Mouse (Mus musculus): ENCODE results near the gene Fut7. TPM values are rescaled to one million over a fixed set of nuclear protein-coding genes. Genes with fewer than 3 reads are reported as not detected.

The Fut7 gene
- 0.09 TPM in 1 of 2 replicates, not detected in the other for polyA plus RNA-seq (2016; fragmentation: Nextera tagmentation; extraction: Ambion mirVana)

- WGBS: 74% methylated on average over 17 of the region's 17 CpGs
- Histone ChIP-seq H3K9ac (replicated peaks) (no peak within 1 kb of the TSS), H3K4me2 (replicated peaks) (no peak within 1 kb of the TSS), H3K9me3 (no peaks in the 10 kb centered on the region), H3K27ac (replicated peaks) (no peak within 1 kb of the TSS), H3K4me1 (no peaks in the 10 kb centered on the region), H3K4me3 (no peak within 1 kb of the TSS), H3K36me3 (no peaks in the 10 kb centered on the region), H3K27me3 (peaks cover 43% of the 10 kb centered on the region)
- ATAC-seq (ENCODE audit: low FRiP score, low read depth): no peak
These were observed at the start of gene Fut7 for GRCm38 (mm10) chr2:25422587-25423410. Gene Fut7 (plus strand): TSS chr2:25423267.

- Histone ChIP-seq H3K27me3 (peaks cover 5% of the 10 kb centered on the region; the same call in 1 of the 2 replicates), H3K4me3 (peak overlapping the region; percentile 77)
These were observed 49.6 kb upstream of the Fut7 start for GRCm38 (mm10) chr2:25373431-25373830.

GRCm38 (mm10) chr2:25376589-25376988, 46.5 kb upstream of the Fut7 start:
- Histone ChIP-seq H3K27me3 (no peaks in the 10 kb centered on the region), H3K4me2 (replicated peaks) (no peak overlapping the region), H3K4me1 (peaks cover 27% of the 10 kb centered on the region), H3K9ac (replicated peaks) (no peak overlapping the region), H3K9me3 (no peaks in the 10 kb centered on the region), H3K36me3 (peaks cover 34% of the 10 kb centered on the region), H3K4me3 (no peak overlapping the region), H3K27ac (replicated peaks) (no peak overlapping the region)
- 56% methylated on average over 4 of the region's 4 CpGs for WGBS
- ATAC-seq (ENCODE audit: low FRiP score, low read depth): no peak

More at GRCm38 (mm10) chr2:25373431-25373830, 49.6 kb upstream of the Fut7 start:
- peak overlapping the region; percentile 96 for H3K4me2 ChIP-seq (replicated peaks)
- no peaks in the 10 kb centered on the region for H3K9me3 ChIP-seq
- no peak overlapping the region for H3K27ac ChIP-seq (replicated peaks)
- WGBS: 33% methylated on average over 2 of the region's 2 CpGs
- peaks cover 32% of the 10 kb centered on the region for H3K4me1 ChIP-seq
- H3K9ac ChIP-seq (replicated peaks): peak overlapping the region; percentile 78
- peaks cover 31% of the 10 kb centered on the region for H3K36me3 ChIP-seq
- no peak for ATAC-seq (ENCODE audit: low FRiP score, low read depth)

- H3K9me3 ChIP-seq: no peaks in the 10 kb centered on the region
- H3K9ac ChIP-seq (replicated peaks): no peak overlapping the region
- ATAC-seq (ENCODE audit: low FRiP score, low read depth): no peak
- H3K4me1 ChIP-seq: no peaks in the 10 kb centered on the region
- H3K27me3 ChIP-seq: no peaks in the 10 kb centered on the region
- H3K4me2 ChIP-seq (replicated peaks): no peak overlapping the region
- H3K4me3 ChIP-seq: no peak overlapping the region
- no peak overlapping the region for H3K27ac ChIP-seq (replicated peaks)
- no peaks in the 10 kb centered on the region for H3K36me3 ChIP-seq
- 76% methylated on average over 5 of the region's 5 CpGs for WGBS
These were observed 38.6 kb upstream of the Fut7 start for GRCm38 (mm10) chr2:25384492-25384891.

- Histone ChIP-seq H3K27ac (replicated peaks) (no peak overlapping the region), H3K27me3 (peaks cover 35% of the 10 kb centered on the region), H3K36me3 (no peaks in the 10 kb centered on the region), H3K4me1 (peaks cover 12% of the 10 kb centered on the region), H3K9ac (replicated peaks) (no peak overlapping the region), H3K4me3 (no peak overlapping the region), H3K9me3 (no peaks in the 10 kb centered on the region), H3K4me2 (replicated peaks) (no peak overlapping the region)
- ATAC-seq (ENCODE audit: low FRiP score, low read depth): no peak
- 80% methylated on average over 5 of the region's 5 CpGs for WGBS
These were observed 31.8 kb upstream of the Fut7 start for GRCm38 (mm10) chr2:25391266-25391665.

GRCm38 (mm10) chr2:25394281-25395221, 28.5 kb upstream of the Fut7 start:
- ATAC-seq (ENCODE audit: low FRiP score, low read depth): no peak
- Histone ChIP-seq H3K4me1 (peaks cover 15% of the 10 kb centered on the region), H3K27ac (replicated peaks) (no peak overlapping the region), H3K9ac (replicated peaks) (no peak overlapping the region), H3K27me3 (peaks cover 67% of the 10 kb centered on the region), H3K4me2 (replicated peaks) (no peak overlapping the region), H3K36me3 (no peaks in the 10 kb centered on the region), H3K4me3 (no peak overlapping the region), H3K9me3 (no peaks in the 10 kb centered on the region)
- WGBS: 43% methylated on average over 3 of the region's 3 CpGs

- Histone ChIP-seq H3K27ac (replicated peaks) (no peak within 1 kb of the TSS), H3K4me3 (peak within 1 kb of the TSS; percentile 34), H3K9me3 (no peaks in the 10 kb centered on the region), H3K4me2 (replicated peaks) (peak within 1 kb of the TSS; percentile 58), H3K36me3 (no peaks in the 10 kb centered on the region), H3K9ac (replicated peaks) (no peak within 1 kb of the TSS), H3K27me3 (peaks cover 82% of the 10 kb centered on the region), H3K4me1 (peaks cover 22% of the 10 kb centered on the region)
- no peak for ATAC-seq (ENCODE audit: low FRiP score, low read depth)
- 2% methylated on average over 57 of the region's 57 CpGs for WGBS
These were observed 27.1 kb upstream of the Fut7 start, which contains the start of gene Entpd2 for GRCm38 (mm10) chr2:25395721-25396596. Gene Entpd2 (plus strand): TSS chr2:25395874.

GRCm38 (mm10) chr2:25396597-25396983, 26.5 kb upstream of the Fut7 start:
- 24% methylated on average over 3 of the region's 3 CpGs for WGBS
- Histone ChIP-seq H3K4me1 (peaks cover 22% of the 10 kb centered on the region), H3K9ac (replicated peaks) (no peak overlapping the region), H3K4me2 (replicated peaks) (peak overlapping the region; percentile 58), H3K27ac (replicated peaks) (no peak overlapping the region), H3K36me3 (no peaks in the 10 kb centered on the region), H3K9me3 (no peaks in the 10 kb centered on the region), H3K4me3 (no peak overlapping the region), H3K27me3 (peaks cover 86% of the 10 kb centered on the region)
- ATAC-seq (ENCODE audit: low FRiP score, low read depth): no peak

GRCm38 (mm10) chr2:25397010-25397409, 26.1 kb upstream of the Fut7 start:
- H3K9ac ChIP-seq (replicated peaks): no peak overlapping the region
- no peak overlapping the region for H3K4me3 ChIP-seq
- H3K27me3 ChIP-seq: peaks cover 85% of the 10 kb centered on the region
- H3K4me1 ChIP-seq: peaks cover 22% of the 10 kb centered on the region
- H3K4me2 ChIP-seq (replicated peaks): no peak overlapping the region
- no peak for ATAC-seq (ENCODE audit: low FRiP score, low read depth)
- H3K9me3 ChIP-seq: no peaks in the 10 kb centered on the region
- no peak overlapping the region for H3K27ac ChIP-seq (replicated peaks)
- H3K36me3 ChIP-seq: no peaks in the 10 kb centered on the region
- WGBS: 70% methylated on average over 1 of the region's 1 CpGs

- H3K4me2 ChIP-seq (replicated peaks): no peak overlapping the region
- no peaks in the 10 kb centered on the region for H3K9me3 ChIP-seq
- ATAC-seq (ENCODE audit: low FRiP score, low read depth): no peak
- peaks cover 25% of the 10 kb centered on the region for H3K4me1 ChIP-seq
- H3K27me3 ChIP-seq: peaks cover 84% of the 10 kb centered on the region
- no peaks in the 10 kb centered on the region for H3K36me3 ChIP-seq
- H3K9ac ChIP-seq (replicated peaks): no peak overlapping the region
- H3K27ac ChIP-seq (replicated peaks): no peak overlapping the region
- 93% methylated on average over 7 of the region's 7 CpGs for WGBS
- no peak overlapping the region for H3K4me3 ChIP-seq
These were observed 25.0 kb upstream of the Fut7 start for GRCm38 (mm10) chr2:25398065-25398464.

GRCm38 (mm10) chr2:25399051-25399450, 24.0 kb upstream of the Fut7 start, which contains the start of gene Npdc1:
Gene Npdc1 (plus strand): TSS chr2:25399351.
- Histone ChIP-seq H3K4me2 (replicated peaks) (no peak within 1 kb of the TSS), H3K27me3 (peaks cover 78% of the 10 kb centered on the region), H3K9ac (replicated peaks) (no peak within 1 kb of the TSS), H3K36me3 (no peaks in the 10 kb centered on the region), H3K4me1 (peaks cover 31% of the 10 kb centered on the region), H3K9me3 (no peaks in the 10 kb centered on the region), H3K27ac (replicated peaks) (no peak within 1 kb of the TSS), H3K4me3 (no peak within 1 kb of the TSS)
- 68% methylated on average over 8 of the region's 8 CpGs for WGBS
- ATAC-seq (ENCODE audit: low FRiP score, low read depth): no peak

Data from midbrain, embryonic 12.5 days (tissue).